Mouse (Mus musculus): ENCODE results near the gene Gimap8.

The Gimap8 gene

DNA sequence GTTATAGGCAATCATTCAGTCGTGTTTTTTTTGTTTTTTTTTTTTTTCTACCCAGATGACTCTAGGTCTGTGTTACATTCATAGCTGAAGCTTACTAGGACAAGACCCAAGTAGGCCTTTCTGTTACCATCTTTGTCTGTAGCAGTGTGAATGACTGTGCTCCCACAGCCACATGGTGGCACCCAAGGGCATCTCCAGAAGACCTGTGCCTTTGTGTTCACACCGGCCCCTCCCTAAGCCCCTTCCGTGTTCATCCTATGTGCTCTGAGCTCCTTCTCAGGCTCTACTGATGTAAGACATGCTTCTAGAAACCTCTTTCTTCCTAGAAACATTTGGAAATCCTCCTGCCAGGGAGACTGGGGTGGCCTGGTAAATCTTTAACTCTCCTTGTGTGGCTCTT is at the start of gene Gimap8:
TSS of gene Gimap8 (plus strand) at position 240 of the 400 bp plus-strand sequence.
- peak; percentile 62 for DNase-seq (ENCODE audit: low read depth, low spot score)

- DNase-seq (ENCODE audit: low read depth, low spot score) = no peak
Measured at GRCm38 (mm10) chr6:48600594-48600993, 46.4 kb upstream of the Gimap8 start.

DNA sequence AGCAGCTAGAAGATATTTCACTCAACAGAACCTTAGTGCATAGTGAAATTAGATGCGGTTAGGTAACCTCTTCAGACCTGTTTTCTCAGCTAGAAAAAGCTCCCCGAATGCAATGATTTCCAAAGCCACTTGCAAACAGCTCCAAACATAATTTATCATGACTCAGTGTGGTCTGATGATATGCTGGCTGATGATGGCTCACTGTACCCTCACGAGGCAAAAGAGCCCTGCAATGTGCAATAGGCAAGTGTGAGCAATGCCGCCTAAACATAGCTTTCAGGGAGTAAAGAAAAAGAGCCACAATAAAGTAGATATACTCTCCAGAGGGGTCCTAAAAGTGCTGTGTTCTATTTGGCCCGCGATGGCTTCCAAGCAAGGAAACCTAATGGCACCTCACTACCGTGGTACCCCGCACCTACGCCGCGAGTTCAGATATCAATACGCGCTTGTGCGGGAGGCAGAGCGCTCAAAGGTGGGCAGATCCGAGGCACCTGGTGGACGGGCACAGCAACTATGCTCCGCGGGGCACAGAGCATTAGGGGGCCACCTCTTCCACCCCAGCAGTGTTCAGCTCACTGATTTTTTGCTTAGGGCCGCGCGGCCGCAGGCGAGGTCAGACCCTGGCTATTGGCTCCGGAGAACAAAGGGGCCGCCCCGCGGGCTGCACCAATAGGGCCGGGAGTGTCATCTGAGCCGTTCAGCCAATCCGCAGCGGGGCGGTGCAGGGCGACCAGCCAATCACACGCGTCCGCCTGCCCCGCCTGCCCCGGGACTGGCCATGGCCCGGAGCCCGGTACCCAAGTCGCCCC is 45.6 kb upstream of the Gimap8 start, which contains the start of gene Zfp775:
TSS of gene Zfp775 (plus strand) at position 793 of the 809 bp plus-strand sequence.
- DNase-seq (ENCODE audit: low read depth, low spot score) = peak; percentile 92

- DNase-seq (ENCODE audit: low read depth, low spot score) = peak; percentile 44
Measured at GRCm38 (mm10) chr6:48602080-48602741, 44.8 kb upstream of the Gimap8 start.

- no peak for DNase-seq (ENCODE audit: low read depth, low spot score)
Measured at GRCm38 (mm10) chr6:48608124-48608523, 38.9 kb upstream of the Gimap8 start.

- DNase-seq (ENCODE audit: low read depth, low spot score) = no peak
Measured at GRCm38 (mm10) chr6:48609512-48609911, 37.5 kb upstream of the Gimap8 start.

GRCm38 (mm10) chr6:48610657-48611056 is 36.4 kb upstream of the Gimap8 start:
- DNase-seq (ENCODE audit: low read depth, low spot score) = no peak

GRCm38 (mm10) chr6:48613464-48613863 is 33.6 kb upstream of the Gimap8 start:
- DNase-seq (ENCODE audit: low read depth, low spot score) = no peak

GRCm38 (mm10) chr6:48614756-48615155 is 32.3 kb upstream of the Gimap8 start:
- no peak for DNase-seq (ENCODE audit: low read depth, low spot score)

- peak; percentile 73 for DNase-seq (ENCODE audit: low read depth, low spot score)
Measured at GRCm38 (mm10) chr6:48620031-48620430, 27.0 kb upstream of the Gimap8 start.

DNA sequence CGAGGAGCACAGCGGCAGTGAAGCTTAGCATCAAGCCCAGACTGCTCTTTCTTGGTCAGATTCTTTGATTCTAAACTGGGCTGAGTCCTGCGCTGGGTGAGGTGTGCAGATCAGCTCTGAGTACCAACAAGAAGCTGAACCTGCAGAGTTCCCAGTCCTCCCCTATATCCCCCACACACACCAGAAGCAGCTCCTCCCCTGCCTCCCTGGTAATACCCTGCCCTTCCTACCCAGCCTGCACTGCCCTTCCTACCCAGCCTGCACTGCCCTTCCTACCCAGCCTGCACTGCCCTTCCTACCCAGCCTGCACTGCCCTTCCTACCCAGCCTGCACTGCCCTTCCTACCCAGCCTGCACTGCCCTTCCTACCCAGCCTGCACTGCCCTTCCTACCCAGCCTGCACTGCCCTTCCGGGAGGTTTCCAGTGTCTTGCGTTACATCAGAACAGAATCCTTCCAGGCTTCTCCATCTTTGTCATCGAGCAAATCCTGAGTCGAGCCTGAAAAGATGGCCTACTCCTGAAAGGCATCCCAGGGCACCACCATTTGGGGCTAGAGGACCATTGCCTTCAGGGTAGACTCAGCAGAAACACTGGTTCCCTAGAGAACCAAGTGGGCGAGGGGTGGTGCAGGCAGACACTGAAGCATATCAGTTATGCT is 24.7 kb upstream of the Gimap8 start:
- DNase-seq (ENCODE audit: low read depth, low spot score) = peak; percentile 40

GRCm38 (mm10) chr6:48623460-48623859 is 23.6 kb upstream of the Gimap8 start:
- peak; percentile 67 for DNase-seq (ENCODE audit: low read depth, low spot score)

- DNase-seq (ENCODE audit: low read depth, low spot score) = no peak
Measured at GRCm38 (mm10) chr6:48626464-48626863, 20.6 kb upstream of the Gimap8 start, which contains the start of gene AI854703. TSS of gene AI854703 (plus strand) at chr6:48626764.

GRCm38 (mm10) chr6:48626984-48627383 is 20.1 kb upstream of the Gimap8 start:
- peak; percentile 77 for DNase-seq (ENCODE audit: low read depth, low spot score)

- no peak for DNase-seq (ENCODE audit: low read depth, low spot score)
Measured at GRCm38 (mm10) chr6:48627511-48627924, 19.5 kb upstream of the Gimap8 start.

DNA sequence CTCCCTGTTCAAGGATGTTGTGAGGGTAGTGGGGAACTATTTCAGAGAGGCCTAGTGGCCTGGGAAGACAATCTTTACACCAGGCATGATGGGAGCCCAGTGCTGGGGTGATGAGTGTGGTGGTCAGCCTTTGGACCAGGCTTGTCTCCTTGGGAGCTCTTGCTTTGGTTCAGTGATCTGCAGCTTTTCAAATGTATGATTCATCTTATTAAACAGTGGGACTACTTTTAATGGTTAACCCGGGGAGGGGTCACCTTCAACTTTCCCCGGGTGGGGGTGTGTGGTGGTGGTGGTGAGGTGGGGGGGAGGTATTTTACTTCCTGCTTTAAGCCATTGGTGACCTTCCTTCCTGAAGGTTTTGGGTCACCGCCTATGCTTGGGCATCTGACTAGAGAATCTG is 18.7 kb upstream of the Gimap8 start:
- DNase-seq (ENCODE audit: low read depth, low spot score) = no peak

DNA sequence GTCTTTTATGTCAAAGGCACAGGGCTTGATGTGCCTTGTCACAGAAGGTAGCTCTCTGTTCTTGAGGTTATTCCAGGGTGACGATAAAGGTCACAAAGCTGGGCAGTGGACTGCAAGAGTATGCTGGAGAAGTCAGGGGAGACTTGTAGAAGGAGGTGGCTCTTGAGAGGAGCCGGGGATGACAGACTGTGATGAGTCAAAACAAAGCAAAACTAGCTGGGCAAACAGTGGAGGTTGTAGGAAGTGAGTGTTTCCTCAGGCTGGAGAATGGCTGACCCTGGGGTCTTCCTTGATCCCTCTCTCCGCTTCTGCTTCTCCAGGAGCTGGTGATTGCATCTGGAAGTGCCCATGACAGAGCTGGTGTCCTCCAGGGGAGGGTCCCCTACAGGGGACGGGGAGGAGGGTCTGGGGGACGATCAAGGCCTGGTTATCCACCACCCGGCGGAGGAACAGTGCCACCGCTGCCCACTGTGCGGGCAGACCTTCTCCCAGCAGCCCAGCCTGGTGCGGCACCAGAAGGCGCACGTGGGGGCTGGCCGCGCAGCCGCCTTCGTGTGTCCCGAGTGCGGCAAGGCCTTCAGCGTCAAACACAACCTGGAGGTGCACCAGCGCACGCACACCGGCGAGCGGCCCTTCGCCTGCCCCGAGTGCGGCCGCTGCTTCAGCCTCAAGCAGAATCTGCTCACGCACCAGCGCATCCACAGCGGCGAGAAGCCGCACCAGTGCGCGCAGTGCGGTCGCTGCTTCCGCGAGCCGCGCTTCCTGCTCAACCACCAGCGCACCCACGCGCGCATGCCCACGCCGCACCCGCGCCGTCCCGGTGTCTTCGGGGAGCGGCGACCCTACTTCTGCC is 18.0 kb upstream of the Gimap8 start:
- DNase-seq (ENCODE audit: low read depth, low spot score) = peak; percentile 59

DNA sequence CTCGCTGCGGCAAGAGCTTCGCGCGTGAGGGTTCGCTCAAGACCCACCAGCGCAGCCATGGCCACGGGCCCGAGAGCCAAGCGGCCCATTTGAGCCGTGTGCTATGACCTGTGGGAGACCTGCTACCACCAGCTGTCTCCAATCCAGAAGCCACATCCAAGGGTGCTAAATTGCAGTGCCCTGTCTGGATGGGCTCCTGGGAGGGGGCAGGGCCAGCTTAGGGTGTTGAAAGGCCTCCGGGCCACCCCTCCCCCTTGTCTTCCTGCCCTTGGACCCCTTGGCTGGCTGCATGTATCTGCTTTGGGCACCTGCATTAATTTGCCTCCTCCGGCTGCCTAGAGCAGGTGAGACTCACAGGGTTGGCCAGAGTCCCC is 17.4 kb upstream of the Gimap8 start:
- DNase-seq (ENCODE audit: low read depth, low spot score) = no peak

- no peak for DNase-seq (ENCODE audit: low read depth, low spot score)
Measured at GRCm38 (mm10) chr6:48630831-48631230, 16.2 kb upstream of the Gimap8 start.

- DNase-seq (ENCODE audit: low read depth, low spot score) = no peak
Measured at GRCm38 (mm10) chr6:48635105-48635504, 11.9 kb upstream of the Gimap8 start.

- no peak for DNase-seq (ENCODE audit: low read depth, low spot score)
Measured at GRCm38 (mm10) chr6:48636515-48636914, 10.5 kb upstream of the Gimap8 start.
